Mouse (Mus musculus) ovary, postnatal 14 days (tissue): Measurements from ENCODE around the gene Cdk14.
"Not testable (repeated sequence)": the region's sequence is repeated elsewhere in the genome, so short reads cannot be mapped to it uniquely, and the experiment has no call there.

Experiments used
- DNase-seq: peaks from one replicate; pipeline ENCODE4 v3.0.0; 2022; ENCODE audit warnings: low spot score

The Cdk14 gene

DNA sequence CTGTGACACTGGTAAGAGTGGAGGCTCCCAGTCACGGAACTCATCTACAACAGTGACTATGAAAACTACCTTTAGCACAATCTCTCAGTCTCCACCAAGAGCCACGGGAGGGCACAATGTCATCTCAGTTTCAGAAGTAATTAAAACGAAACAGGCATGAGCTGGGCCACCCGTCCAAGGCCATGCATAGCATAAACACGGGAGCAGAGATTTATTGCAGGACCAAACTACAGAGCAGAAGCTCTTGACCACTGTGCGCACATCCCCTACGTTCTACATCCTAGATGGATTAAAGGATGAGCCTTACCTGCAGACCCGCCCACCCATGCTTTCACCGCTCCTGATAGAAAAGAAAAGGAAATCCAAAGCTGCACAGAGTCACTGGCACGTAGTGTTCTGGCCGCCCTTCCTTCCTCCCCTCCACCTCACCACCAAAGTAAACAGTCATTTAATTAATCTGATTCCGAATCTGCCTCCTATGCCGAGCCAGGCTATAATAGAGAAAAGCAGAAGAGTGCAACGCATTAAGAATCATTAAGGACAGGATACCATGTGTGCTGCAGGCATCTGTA is 158.3 kb downstream of the Cdk14 start:
- no peak for DNase-seq

GRCm38 (mm10) chr5:5260966-5261724 is 159.0 kb downstream of the Cdk14 start:
- no peak for DNase-seq

- DNase-seq: no peak
Measured at GRCm38 (mm10) chr5:5260309-5260708, 159.8 kb downstream of the Cdk14 start.

DNA sequence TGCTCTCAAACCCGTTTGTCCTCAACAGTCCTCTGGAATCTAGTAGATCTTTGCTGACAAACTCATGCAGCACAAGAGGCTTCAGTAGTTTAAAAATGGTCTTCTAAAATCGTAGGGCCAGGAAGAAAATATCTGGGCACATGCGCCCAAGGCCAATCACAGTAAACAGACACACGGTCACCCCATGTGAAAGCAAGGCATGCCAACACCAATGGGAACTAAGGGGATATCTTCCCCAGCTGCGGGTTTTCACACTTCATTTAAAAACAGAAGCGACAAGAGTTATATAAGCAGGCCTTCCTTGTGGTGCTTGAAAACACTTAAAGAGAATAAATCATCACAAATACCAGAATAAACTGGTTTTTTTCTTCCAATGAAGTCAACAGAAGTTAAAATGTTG is 165.7 kb downstream of the Cdk14 start:
- DNase-seq: no peak

DNA sequence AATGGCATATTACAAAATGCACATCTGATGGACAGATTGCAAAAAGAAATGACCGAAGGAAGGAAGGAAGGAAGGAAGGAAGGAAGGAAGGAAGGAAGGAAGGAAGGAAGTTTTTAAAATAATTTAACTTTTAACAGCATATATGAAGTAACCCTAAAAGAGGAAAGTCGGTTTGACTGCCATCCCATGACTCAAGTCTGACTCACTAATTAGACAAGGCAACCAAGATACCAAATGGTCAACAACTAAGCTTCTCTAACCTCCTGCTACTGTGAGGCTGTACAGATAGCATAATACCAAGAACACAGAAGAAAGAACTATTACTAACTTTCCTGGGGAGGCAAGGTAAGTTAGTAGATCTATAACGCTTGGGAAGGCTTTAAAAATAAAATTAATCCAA is 166.9 kb downstream of the Cdk14 start:
- no peak for DNase-seq

DNA sequence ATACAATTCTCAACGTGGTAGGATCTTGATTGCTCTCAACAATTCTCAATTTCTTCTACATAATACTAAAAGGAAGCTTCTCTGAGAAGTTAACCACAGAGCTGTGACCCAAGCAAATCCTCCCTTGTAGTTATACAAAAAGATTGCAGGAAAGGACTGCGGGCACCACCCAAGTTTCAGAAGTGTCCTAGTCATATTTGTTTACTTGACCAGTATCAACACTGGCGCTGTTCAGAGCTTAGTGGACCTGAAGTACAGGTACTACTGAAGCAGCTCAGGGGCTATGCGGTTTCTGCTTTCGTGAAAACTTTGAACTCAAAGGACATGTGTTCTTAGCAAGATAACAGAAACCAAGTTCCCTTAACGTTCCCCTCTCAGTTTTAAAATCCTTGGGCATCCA is 172.4 kb downstream of the Cdk14 start:
- no peak for DNase-seq

- no peak for DNase-seq
Measured at GRCm38 (mm10) chr5:5246534-5247175, 173.5 kb downstream of the Cdk14 start.

DNA sequence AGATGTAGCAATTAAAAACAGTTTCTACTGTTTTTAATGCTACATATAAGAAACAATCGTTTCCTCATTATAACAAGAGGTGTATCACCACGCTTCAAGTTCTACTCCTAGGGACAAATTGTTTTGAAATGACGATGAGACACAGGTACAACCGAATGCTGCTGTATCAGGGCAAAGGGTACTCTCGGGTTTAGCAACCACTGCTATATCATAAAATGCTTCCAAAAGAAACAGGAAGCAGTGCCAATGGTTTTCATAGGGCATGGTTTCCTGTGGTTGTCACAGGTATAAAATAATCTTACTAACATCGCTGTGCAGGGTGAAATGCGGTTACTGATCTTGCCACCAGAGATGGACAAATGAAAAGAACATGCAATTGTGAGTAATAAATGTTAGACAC is 174.9 kb downstream of the Cdk14 start:
- DNase-seq: no peak

DNA sequence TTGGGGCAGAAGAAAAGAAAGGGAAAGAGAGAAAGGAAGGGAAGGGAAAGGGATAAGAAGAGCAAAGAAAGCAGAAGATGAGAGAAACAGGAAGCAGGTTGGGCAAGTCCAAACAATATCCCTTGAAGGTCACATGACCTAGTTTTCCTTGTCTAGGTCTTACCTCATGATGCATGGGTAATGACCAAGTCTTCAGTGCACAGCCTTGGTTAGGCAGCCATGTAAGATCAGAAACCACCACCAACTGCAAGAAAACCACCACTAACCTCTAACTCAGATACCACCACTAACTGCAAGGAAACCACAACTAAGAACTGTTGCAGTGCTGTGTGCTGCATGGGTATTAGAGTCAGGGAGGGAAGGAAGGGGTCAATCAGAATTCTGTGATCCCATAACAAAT is 176.5 kb downstream of the Cdk14 start:
- DNase-seq: no peak

GRCm38 (mm10) chr5:5242704-5243103 is 177.4 kb downstream of the Cdk14 start:
- no peak for DNase-seq

DNA sequence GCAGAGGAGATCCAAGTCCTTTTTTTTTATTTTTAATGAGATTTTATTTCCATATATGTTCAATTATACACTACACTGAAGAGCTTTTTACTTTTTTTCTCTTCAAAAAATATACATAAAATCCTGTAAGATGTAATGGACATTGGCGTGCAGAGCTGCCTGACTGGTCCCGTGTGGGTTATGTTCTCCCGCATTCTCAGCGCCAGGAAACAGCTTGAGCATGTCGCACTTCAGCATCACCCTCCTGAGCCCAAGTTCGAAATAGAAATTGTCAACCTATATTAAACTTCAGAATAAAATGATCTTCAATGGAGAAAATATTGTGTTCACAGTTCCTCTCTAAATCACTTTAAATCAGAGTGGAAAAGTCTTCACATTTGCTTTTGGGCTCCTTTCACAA is 179.0 kb downstream of the Cdk14 start:
- DNase-seq: no peak

GRCm38 (mm10) chr5:5240121-5240520 is 180.0 kb downstream of the Cdk14 start:
- DNase-seq: no peak

DNA sequence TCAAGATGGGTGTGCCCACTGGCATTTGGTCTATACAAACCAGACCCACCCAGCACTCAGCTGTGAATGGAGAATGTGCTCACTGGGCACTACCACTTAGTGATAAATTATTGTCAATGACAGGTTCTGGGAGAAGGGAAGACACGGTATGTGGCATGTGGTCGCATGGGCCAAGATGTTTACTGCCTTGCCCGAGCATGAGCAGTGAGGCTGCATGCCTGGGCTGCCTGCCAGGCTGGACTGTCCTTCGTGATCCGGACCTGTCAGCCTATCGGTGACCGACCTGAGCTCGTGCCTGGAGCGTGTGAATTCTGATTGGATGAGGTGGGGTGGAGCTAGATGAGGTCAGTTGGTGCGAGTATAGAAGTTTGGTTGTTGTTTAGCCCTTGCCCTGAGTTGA is 185.2 kb downstream of the Cdk14 start:
- DNase-seq: not testable (repeated sequence)

DNA sequence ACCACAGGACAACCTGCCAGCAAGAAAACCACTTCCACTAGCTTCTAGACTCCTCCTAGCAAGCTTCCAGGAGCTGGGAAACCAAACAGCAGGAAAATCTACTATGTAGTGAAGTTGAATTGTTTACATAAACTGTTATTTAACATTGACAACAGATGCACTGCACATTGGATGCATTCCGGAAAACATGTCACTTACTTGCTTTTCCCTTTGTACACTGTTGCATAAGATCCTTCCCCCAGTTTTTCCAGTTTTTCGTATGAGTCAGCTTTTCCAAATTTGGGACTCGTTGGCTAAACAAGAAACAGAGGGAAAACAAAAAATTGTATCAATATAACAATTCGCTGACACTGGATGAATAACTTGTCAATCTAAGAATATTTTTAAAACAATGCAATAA is 193.1 kb downstream of the Cdk14 start:
- DNase-seq: no peak

- DNase-seq: no peak
Measured at GRCm38 (mm10) chr5:5211780-5212135, 208.4 kb downstream of the Cdk14 start.

GRCm38 (mm10) chr5:5211034-5211779 is 208.9 kb downstream of the Cdk14 start:
- no peak for DNase-seq

DNA sequence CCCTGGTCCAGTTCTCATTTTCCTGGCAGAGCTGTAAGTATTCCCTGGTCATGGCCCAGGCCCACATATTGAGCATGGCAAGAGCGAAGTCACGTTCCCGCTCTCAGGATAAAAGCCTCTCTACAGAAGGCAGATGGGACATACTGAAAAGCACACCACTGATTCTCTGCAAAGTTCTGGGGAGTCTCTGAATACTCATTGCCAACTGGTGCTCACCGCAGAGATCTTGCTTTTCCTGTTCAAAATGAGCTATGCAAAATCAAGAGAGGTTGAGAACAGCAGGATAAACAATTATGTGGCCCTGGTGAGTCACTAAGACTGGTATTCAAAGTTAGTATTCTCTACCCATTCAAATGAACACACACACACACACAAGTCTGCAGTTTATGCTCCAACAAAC is 212.1 kb downstream of the Cdk14 start:
- no peak for DNase-seq

DNA sequence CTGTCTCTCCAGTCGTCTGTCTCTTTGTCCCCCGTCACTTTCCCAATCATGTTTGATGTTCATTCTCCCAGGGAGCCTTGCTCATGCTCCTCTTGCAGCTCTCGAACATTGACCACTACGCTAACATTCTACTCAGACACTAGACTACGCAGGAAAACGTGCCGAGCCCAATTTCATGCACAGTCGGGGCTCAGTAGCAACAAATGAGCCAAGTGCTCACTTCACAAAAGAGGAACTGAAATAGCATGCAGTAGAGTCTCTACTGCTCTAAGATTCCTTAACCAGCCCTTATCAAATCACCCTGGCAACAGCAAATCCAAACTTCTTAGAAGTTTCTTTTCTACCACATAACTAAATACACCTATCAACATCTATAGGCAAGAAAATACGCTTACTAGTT is 214.1 kb downstream of the Cdk14 start:
- no peak for DNase-seq

GRCm38 (mm10) chr5:5194562-5195221 is 225.4 kb downstream of the Cdk14 start:
- no peak for DNase-seq

GRCm38 (mm10) chr5:5189590-5189989 is 230.5 kb downstream of the Cdk14 start:
- no peak for DNase-seq

DNA sequence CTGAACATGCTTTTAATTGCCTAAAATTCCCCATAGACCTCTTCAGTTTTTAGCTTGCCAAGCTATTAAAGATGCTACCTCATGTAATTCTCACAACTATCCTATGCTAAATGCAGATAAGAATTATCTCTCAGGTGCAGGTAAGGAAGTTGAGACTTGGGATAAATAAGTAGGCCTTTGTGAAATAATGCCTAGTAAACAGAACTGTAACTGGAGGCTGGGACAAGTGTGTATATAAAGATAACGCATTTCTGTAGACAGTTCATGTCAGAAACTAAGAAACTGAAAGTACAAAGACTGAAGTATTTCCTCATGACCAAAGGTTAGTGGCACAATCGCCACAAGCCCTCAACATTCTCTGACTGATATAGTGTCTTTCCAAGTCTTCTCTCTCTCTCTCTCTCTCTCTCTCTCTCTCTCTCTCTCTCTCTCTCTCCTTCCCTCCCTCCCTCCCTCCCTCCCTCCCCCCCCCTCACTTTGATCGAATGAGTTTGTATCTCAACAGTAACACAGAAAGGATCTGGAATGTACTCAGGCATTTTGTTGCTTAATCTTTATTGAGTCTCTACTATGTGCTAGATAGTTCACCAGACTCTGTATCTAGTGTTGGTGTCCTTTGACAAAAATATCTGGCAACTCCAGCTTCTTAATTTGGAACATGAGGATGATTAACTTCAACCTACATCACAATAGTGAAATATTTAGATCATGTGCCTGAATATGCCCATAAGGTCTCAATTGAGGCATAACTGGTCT is 233.9 kb downstream of the Cdk14 start:
- DNase-seq: no peak

- no peak for DNase-seq
Measured at GRCm38 (mm10) chr5:5185521-5185920, 234.6 kb downstream of the Cdk14 start.
